Mouse (Mus musculus): ENCODE measurements around the gene Smpd3.

The Smpd3 gene

DNA sequence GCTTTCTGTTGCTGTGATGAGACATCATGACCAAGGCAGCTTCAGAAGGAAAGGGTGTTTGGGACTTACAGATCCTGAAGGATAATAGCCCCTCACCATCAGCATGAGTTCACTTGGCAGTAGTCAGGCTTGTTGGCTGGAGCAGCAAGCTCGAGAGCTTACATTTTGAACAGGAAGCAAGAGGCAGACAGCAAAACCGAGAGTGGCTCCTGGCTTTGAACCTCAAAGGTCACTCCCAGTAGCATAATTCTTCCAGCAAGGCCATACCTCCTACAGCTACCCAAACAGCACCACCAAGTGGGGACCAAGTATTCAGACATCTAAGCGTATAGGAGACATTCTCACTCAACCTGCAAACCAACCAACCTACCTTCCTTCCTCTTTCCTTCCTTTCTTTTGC is 105.0 kb downstream of the Smpd3 start:
- no peak for DNase-seq (ENCODE audit: low spot score in 2 of 2)

GRCm38 (mm10) chr8:106231536-106231935 is 106.3 kb downstream of the Smpd3 start:
- no peak for DNase-seq (ENCODE audit: low spot score in 2 of 2)

DNA sequence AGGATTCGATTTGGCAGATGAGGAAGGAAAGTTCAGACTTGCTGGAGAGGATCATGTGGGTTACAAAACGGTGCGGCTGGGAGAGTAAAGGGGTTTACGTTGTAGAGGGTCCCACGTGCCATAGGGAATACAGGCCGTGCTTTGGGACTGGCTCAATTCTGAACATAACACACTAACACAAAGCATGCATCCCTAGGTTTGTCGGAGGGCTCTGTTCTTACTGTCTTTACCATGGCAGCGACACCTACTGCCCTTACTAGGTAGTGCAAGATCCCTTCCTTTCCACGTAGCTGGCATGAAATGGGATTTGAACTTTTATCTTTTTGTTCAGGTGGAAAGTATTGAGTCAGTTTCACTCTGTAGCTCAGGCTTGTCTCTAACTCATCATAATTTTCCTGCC is 111.2 kb downstream of the Smpd3 start:
- peak in 1 of 2 experiments; percentile 24 for DNase-seq (ENCODE audit: low spot score in 2 of 2)

- no peak for DNase-seq (ENCODE audit: low spot score in 2 of 2)
Measured at GRCm38 (mm10) chr8:106219620-106220019, 118.2 kb downstream of the Smpd3 start.

- DNase-seq (ENCODE audit: low spot score in 2 of 2), result no peak
Measured at GRCm38 (mm10) chr8:106213959-106214358, 123.8 kb downstream of the Smpd3 start.

DNA sequence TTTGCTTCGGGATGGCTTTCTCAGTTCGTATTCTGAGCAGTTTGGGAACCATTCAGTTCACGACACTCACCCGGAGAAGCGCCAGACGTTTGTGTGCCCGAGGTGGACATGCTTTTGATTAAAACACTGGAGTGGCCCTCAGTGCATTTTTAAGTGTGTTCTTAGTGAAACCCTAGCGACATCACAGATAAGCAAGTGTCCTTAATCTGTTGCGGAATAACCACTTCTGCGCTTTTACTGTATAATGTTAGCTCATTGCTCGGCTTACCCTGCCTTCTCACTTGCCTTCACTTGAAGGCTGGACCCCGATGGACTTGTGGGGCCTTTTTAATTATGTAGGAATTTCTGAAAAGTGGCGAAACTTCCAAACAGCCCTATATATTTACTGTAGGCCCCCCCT is 126.4 kb downstream of the Smpd3 start:
- DNase-seq (ENCODE audit: low spot score in 2 of 2), result no peak

GRCm38 (mm10) chr8:106210821-106211345 is 126.9 kb downstream of the Smpd3 start, which contains the start of the genes Slc7a6os and Prmt7:
Gene Slc7a6os (minus strand): TSS chr8:106210935.
Gene Prmt7 (plus strand): TSS chr8:106210936.
- DNase-seq (ENCODE audit: low spot score in 2 of 2), result peak; percentile 94 to 95

DNA sequence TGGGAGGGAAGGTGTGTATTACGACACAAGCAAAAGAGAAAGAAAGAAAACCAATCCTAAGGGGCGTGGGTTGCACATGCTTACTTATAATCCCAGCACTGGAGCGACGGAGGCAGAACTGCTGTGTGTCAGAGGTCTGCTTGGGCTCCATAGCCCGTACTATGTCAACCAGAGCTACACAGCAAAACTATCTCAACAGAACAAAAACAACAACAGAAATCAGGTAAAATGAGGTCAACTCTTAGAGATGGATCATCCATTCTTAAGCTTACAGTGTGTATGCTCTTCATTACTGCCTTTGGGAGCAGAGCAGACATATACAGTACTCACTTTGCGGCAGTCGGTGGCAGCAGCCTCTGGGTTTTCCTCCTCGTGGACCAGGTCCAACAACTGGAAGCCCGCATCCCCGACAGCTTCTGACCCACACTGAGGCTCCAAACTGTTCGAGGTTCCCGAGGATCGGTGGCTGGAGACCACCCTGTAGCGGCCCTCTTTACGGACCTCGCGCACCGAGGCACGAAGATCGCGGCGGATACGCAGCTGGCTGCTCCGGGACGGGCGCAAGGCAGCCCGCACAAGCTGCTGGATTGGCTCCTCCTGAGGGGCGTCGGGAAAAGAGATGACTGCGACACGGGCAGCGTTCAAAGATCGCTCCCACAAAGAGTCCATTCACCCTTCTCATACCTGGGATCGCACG is 127.6 kb downstream of the Smpd3 start:
- DNase-seq (ENCODE audit: low spot score in 2 of 2), result no peak
